Mouse (Mus musculus) hindbrain, postnatal 0 days (tissue): ENCODE data around the gene Carns1. TPM values are rescaled to one million over a fixed set of nuclear protein-coding genes. Genes with fewer than 3 reads are reported as not detected.

Source experiments
- ATAC-seq: fragments of 200-750 bp; cut with Nextera tagmentation; 2 replicates; pipeline ENCODE4 v1.8.0; 2017; ENCODE audit warnings: mild to moderate bottlenecking, moderate TSS enrichment, moderate library complexity
- DNase-seq: peaks from one replicate; pipeline ENCODE4 v3.0.0-alpha.2; 2015; ENCODE audit warnings: low spot score
- H3K27ac ChIP-seq: fragments of 300-500 bp; sonication (generic); 2 replicates; pipeline ENCODE4 v1.5.1; 2014; ENCODE audit warnings: mild to moderate bottlenecking
- H3K27me3 ChIP-seq: fragments of 300-500 bp; sonication (generic); 2 replicates; pipeline ENCODE4 v1.6.1; 2014; ENCODE audit warnings: low read length, mixed read lengths; ENCODE audit not compliant: insufficient read depth
- H3K36me3 ChIP-seq: fragments of 300-500 bp; sonication (generic); 2 replicates; pipeline ENCODE4 v1.6.1; 2014; ENCODE audit warnings: low read length, mixed read lengths; ENCODE audit not compliant: insufficient read depth
- H3K4me1 ChIP-seq: fragments of 300-500 bp; sonication (generic); 2 replicates; pipeline ENCODE4 v1.6.1; 2014; ENCODE audit warnings: antibody characterized with exemption, low read length, mixed read lengths; ENCODE audit not compliant: insufficient read depth
- H3K4me2 ChIP-seq: fragments of 300-500 bp; sonication (generic); 2 replicates; pipeline ENCODE4 v1.6.1; 2014; ENCODE audit warnings: low read depth, mild to moderate bottlenecking, low read length, moderate library complexity, mixed read lengths
- H3K4me3 ChIP-seq: fragments of 300-500 bp; sonication (generic); 2 replicates; pipeline ENCODE4 v1.5.1; 2014; ENCODE audit warnings: low read length
- H3K9ac ChIP-seq: fragments of 300-500 bp; sonication (generic); replicated peaks from 2 replicates; pipeline ENCODE4 v1.6.1; 2014; ENCODE audit warnings: mild to moderate bottlenecking, low read length, moderate library complexity, mixed read lengths
- H3K9me3 ChIP-seq: fragments of 300-500 bp; sonication (generic); 2 replicates; pipeline ENCODE4 v1.6.1; 2016; ENCODE audit warnings: low read length, mixed read lengths
- CTCF ChIP-seq: IDR thresholded peaks from 2 replicates; pipeline ENCODE4 v1.5.1; 2016; ENCODE audit warnings: antibody characterized with exemption, control low read depth, low read depth
- WGBS: fragments of 180-500 bp; shearing (Covaris S2); extraction: QIAGEN DNeasy Blood & Tissue Kit; methylation state at CpG from one replicate; pipeline ENCODE4 v1.1.7; 2014; 5-methylcytosine and 5-hydroxymethylcytosine counted together
- polyA plus RNA-seq: library from polyadenylated mRNA; unstranded; fragments of >200 nt; fragmentation: Nextera tagmentation; extraction: Ambion mirVana; gene quantifications from 2 replicates; pipeline ENCODE4 v1.2.1, GENCODE M21; 2015
- total RNA-seq: library from RNA; depleted of rRNA; stranded (reverse); fragments of >200 nt; gene quantifications from 2 replicates; pipeline ENCODE4 v1.2.3, GENCODE M21; 2014

The Carns1 gene
- total and polyA plus RNA-seq, 2 experiments from 2014 or later: 7.5 to 8.3 TPM

GRCm38 (mm10) chr19:4166678-4167476 lies 8.4 kb downstream of the Carns1 start:
- H3K9ac ChIP-seq: no peak overlapping the region

GRCm38 (mm10) chr19:4164721-4165120 lies 10.6 kb downstream of the Carns1 start:
- Histone ChIP-seq H3K4me3 (no peak overlapping the region), H3K4me2 (no peak overlapping the region), H3K27ac (no peak overlapping the region), H3K4me1 (peaks cover 8% of the 10 kb centered on the region), H3K27me3 (no peaks in the 10 kb centered on the region), H3K9me3 (no peaks in the 10 kb centered on the region), H3K9ac (no peak overlapping the region), H3K36me3 (peaks cover 9% of the 10 kb centered on the region; the same call in 1 of the 2 replicates)
- WGBS: 70% methylated on average over 2 of the region's 2 CpGs
- ATAC-seq (no peak), DNase-seq (no peak)
- no peak for TF ChIP-seq CTCF

More at GRCm38 (mm10) chr19:4166678-4167476, 8.4 kb downstream of the Carns1 start:
- TF ChIP-seq CTCF: no peak
- ATAC-seq: no peak
- Histone ChIP-seq H3K36me3 (no peaks in the 10 kb centered on the region), H3K4me2 (no peak overlapping the region), H3K4me1 (peaks cover 14% of the 10 kb centered on the region), H3K27me3 (no peaks in the 10 kb centered on the region), H3K4me3 (no peak overlapping the region), H3K27ac (no peak overlapping the region), H3K9me3 (no peaks in the 10 kb centered on the region)
- no peak for DNase-seq
- WGBS: 62% methylated on average over 9 of the region's 9 CpGs

GRCm38 (mm10) chr19:4164100-4164499 lies 11.2 kb downstream of the Carns1 start:
- H3K4me2 ChIP-seq: no peak overlapping the region
- no peak overlapping the region for H3K4me3 ChIP-seq
- peaks cover 7% of the 10 kb centered on the region; the same call in 1 of the 2 replicates for H3K4me1 ChIP-seq
- no peaks in the 10 kb centered on the region for H3K9me3 ChIP-seq
- no peaks in the 10 kb centered on the region for H3K27me3 ChIP-seq
- TF ChIP-seq CTCF: no peak
- peak overlapping the region; percentile 85 for H3K27ac ChIP-seq
- no peak overlapping the region; the same call in 1 of the 2 replicates for H3K9ac ChIP-seq
- DNase-seq: no peak
- ATAC-seq: no peak
- 81% methylated on average over 3 of the region's 3 CpGs for WGBS
- H3K36me3 ChIP-seq: peaks cover 15% of the 10 kb centered on the region

- ATAC-seq: peak; percentile 43
- DNase-seq: no peak
- Histone ChIP-seq H3K36me3 (peaks cover 21% of the 10 kb centered on the region), H3K27ac (peak overlapping the region; percentile 85), H3K4me3 (peak overlapping the region; percentile 71), H3K4me1 (peaks cover 7% of the 10 kb centered on the region; the same call in 1 of the 2 replicates), H3K4me2 (peak overlapping the region; percentile 91), H3K9ac (peak overlapping the region; percentile 76), H3K27me3 (no peaks in the 10 kb centered on the region), H3K9me3 (no peaks in the 10 kb centered on the region)
- no peak for TF ChIP-seq CTCF
- 30% methylated on average over 4 of the region's 4 CpGs for WGBS
These were observed 11.8 kb downstream of the Carns1 start for GRCm38 (mm10) chr19:4163543-4163887.

- no peaks in the 10 kb centered on the region for H3K9me3 ChIP-seq
- ATAC-seq: peak; percentile 94
- WGBS: 7% methylated on average over 41 of the region's 42 CpGs
- no peak for TF ChIP-seq CTCF
- H3K9ac ChIP-seq: peak within 1 kb of the TSS; percentile 76
- peaks cover 7% of the 10 kb centered on the region; the same call in 1 of the 2 replicates for H3K4me1 ChIP-seq
- peak within 1 kb of the TSS; percentile 71 for H3K4me3 ChIP-seq
- no peaks in the 10 kb centered on the region for H3K27me3 ChIP-seq
- peaks cover 27% of the 10 kb centered on the region for H3K36me3 ChIP-seq
- peak within 1 kb of the TSS; percentile 91 for H3K4me2 ChIP-seq
- DNase-seq: peak; percentile 99
- peak within 1 kb of the TSS; percentile 85 for H3K27ac ChIP-seq
These were observed 12.4 kb downstream of the Carns1 start, which contains the start of gene Rps6kb2 for GRCm38 (mm10) chr19:4162646-4163542. Rps6kb2 (minus strand) TSS chr19:4163354.

- 97% methylated on average over 8 of the region's 8 CpGs for WGBS
- H3K4me1 ChIP-seq: peaks cover 7% of the 10 kb centered on the region; the same call in 1 of the 2 replicates
- DNase-seq (no peak), ATAC-seq (no peak)
- no peak overlapping the region for H3K4me3 ChIP-seq
- no peaks in the 10 kb centered on the region for H3K9me3 ChIP-seq
- no peak for TF ChIP-seq CTCF
- peaks cover 34% of the 10 kb centered on the region for H3K36me3 ChIP-seq
- no peaks in the 10 kb centered on the region for H3K27me3 ChIP-seq
- H3K4me2 ChIP-seq: no peak overlapping the region
- H3K27ac ChIP-seq: no peak overlapping the region
- H3K9ac ChIP-seq: no peak overlapping the region
These were observed 16.2 kb downstream of the Carns1 start for GRCm38 (mm10) chr19:4159049-4159448.
